Mouse (Mus musculus): ENCODE results near the gene Gm8439.
A peak's percentile ranks its signal among the peaks of the same experiment; 100 is the strongest.

The Gm8439 gene

DNA sequence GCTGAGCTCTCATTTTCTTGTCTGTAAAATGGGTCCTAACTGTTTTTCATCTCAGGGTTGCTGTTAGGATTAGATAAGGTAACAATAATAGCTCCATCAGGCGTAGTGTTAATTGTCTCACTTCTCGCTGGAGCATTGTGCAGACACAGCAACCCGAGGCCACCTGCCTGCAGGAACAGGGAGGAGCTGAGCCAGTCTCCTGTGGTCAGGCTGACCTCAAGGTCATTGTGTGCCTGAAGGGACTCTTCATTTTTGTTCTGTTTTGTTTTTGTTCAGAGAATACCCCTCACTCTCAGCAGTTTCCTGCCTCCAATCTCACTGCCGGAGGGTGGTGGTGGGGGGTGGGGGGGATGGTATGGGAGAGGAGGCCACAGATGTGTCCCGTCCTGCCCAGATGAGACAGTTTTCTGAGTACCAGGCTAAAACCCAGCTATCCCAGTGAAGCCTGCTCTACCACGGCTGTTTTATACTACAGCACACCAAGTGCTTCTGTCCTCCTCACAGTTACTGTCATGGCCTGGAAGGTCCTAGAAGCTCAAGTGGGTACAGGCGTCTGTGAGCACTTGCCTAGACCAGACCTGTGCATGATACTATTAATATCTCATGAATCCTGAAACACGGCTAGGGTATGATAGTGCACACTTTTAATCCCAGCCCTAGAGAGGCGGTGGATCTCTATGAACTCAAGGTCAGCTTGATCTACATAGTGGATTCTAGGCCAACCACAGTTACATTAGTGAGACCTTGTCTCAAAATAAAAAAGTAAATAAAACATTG, 23.9 kb downstream of the Gm8439 start:
- no peak for DNase-seq (ENCODE audit: low spot score in 2 of 2)

DNA sequence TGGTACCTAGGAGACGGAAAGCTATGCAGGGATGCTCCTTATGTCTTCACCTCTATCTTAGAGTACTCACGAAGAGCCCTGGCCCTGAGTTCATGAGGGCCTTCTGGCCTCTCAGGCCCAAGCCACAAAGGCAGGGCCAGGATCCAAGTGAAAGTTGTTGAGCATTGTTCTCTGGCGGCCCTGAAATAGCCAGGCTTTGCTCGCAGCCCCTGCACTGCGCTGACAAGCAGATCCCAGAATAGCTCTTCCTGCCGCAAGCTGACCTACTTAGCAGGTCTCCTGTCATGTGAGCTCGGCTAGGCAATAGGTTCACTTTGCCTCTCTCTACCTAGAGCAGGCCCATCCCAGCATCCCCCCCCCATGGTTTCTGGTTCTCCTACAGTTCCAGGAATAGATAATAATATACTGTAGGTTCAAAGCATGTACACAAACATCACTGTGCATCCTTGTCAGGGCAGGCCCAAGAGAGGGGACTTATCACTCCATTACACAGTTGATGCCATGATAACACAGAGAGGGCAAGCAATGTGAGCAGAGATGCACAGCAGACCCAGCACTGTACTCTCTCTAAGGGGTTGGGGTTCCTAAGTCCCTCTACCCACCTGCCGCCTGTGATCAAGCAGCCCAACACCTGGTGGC, 25.3 kb downstream of the Gm8439 start:
- no peak for DNase-seq (ENCODE audit: low spot score in 2 of 2)

DNA sequence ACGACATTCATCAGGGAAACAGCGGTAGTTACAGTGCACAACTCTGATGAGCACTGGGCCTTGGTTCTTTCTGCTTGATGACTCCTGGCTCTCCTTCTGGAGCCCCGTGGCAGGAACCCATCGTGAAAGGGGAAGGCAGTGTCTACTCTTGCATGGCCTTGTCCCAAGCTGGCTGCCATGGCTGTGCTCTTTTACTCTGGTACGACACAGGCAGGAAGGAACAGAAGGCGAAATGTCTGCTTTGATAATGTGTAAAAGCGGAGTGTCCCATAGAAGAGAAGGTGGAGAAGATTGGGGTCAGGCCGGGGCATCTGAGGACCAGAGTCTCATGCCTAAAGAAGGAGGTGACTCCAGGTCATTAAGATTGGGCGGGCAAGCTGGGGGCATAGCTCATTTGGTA, 26.1 kb downstream of the Gm8439 start:
- no peak for DNase-seq (ENCODE audit: low spot score in 2 of 2)

DNA sequence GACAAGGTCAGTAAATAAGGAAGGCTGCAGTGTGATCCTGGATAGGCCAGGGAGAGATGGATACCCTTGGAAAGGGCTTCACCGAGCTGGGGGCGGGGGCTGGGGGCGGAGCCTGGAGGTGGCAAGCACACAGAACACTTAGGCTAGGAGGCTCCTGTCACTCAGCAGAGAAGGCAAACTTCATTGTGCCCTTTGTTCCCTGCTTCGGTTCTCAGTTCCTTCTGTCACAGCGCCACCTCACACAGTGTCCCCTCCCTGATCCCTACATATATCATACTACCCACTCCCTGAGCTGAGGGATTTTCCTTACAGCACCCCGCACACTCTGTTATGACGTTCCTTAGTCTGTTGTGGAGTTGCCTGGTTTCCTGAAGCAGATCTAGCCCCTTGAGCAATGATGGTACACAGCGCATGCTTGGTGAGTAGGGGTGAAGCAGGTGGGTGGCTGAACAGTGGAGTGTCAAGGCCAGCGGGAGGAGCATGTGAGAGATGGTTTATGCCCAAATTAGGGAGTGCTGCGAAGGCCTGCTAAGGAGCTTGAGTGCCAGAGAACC, 27.1 kb downstream of the Gm8439 start:
- DNase-seq (ENCODE audit: low spot score in 2 of 2), result no peak

DNA sequence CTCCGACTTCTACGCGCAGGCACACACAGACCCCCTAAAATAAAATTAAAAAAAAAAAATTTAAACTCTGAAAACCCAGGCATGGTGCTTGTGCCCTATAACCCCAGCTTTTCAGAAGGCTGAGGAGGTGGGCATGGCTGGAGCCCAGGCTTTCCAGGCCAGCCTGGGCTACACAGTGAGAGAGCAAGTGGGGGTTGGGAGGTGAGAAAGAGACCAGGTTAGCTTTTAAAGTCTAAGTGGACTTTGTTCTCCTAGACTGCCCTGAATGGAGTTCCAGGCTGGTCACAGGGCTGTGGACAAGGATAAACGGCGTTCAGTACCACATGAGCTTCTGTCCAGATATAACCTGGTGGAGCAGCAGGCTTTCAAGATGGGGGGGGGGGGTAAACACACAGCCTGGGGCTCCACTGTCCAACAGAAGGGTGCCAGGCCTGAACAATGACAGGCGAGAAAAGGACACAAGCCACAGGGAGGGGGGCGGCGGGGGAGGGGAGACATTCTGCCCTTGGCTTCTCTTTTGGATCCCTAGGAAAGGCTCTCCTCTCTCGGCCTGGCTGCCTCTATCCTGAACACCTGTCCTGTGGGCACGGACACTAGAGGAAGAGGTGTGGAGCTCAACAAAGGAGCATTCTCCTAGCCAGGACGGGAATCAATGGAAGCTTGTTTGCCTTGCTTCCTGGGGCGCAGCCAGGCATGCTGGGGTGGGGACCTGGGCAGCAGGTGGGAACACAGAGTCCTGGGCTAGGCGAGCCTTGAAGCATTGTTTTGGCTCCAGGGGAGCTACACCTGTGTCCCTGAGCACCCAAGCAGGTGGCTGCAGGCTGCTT, 27.9 kb downstream of the Gm8439 start:
- DNase-seq (ENCODE audit: low spot score in 2 of 2), result no peak

DNA sequence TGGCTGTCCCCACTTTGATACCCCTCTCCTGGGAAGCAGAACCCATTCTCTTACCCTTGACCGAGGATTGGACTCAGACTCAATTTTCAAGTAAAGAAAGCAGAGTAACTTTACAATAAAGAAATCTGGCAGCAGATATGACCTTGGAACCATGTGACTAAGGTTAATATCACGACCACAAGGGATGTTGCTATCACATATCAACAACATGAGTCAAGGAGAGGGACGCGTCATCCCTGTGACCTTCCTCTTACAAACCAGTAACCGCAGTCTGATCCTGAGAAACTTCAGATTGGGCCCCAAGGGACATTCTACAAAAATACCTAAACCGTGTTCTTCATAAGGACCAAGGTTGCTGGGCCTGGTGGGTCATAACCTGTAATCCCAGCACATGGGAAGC, 39.2 kb downstream of the Gm8439 start:
- no peak for DNase-seq (ENCODE audit: low spot score in 2 of 2)

DNA sequence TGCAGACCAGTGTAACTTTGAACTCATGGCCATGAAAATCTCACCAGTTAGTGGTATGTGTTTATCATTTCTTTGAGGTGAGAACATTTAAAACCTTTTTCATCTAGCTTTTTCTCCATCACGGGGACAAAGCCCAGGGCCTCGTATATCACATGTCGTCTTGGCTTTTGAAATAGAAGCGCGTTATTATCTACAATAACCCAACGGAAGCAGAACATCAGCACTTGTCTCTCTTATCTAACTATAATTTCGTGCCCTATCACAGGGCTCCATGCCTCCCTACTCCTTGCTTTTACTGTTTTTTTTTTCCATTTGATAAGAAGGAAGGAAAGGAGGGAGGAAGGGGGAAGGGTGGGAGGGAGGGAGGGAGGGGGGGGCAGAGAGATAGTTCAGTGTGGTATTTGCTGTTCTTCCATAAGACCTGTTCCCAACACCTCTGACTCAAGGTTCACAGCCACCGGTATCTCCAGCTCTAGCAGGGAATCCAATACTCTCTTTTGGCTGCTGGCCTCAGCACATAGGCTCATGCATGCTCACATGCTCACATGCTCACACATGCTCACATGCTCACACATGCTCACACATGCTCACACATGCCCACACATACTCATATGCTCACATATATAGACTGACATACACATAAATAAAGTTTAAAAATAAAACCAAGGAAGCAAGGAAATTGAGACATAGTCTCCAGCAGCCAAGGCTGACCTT, 41.8 kb downstream of the Gm8439 start:
- no peak for DNase-seq (ENCODE audit: low spot score in 2 of 2)

DNA sequence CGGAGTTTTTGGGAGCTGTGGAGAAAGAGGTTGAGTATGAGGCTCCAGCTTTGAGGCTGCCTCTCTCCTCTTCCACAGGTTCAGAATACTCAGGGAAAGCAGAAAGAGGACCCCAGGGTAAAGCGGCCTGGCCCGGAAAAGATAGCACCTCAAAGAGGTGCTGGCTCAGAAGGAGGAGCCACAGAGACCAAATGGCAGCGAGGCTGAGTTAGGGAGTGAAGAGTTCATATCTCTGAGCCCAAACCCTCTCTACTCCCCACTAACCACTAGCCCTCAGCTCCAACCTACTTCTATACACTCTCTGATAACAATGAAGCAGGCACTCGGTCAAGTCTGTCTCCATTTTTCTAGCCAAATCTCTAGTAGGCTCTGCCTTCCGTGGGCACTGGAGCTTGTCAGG, 43.3 kb downstream of the Gm8439 start:
- DNase-seq (ENCODE audit: low spot score in 2 of 2), result no peak

DNA sequence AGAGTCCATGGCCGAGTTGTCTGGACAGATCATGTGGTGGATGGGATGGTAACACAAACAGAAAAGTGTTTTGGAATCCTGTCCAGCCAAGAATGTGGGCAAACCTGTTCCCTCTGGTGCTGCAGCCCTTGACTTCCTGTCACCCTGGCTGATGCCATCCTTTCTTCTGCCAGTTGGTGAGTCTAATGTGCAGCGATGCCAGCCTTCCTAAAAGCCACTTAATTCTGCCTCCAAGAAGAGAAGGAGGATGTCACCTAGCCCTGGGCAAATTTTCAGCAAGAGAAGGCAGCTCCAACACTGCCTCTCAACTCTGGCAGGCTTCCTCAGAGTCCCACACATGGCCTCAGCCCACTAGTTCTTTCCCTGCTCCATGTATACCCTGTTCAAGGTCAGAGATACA, 46.8 kb downstream of the Gm8439 start:
- DNase-seq (ENCODE audit: low spot score in 2 of 2), result no peak

DNA sequence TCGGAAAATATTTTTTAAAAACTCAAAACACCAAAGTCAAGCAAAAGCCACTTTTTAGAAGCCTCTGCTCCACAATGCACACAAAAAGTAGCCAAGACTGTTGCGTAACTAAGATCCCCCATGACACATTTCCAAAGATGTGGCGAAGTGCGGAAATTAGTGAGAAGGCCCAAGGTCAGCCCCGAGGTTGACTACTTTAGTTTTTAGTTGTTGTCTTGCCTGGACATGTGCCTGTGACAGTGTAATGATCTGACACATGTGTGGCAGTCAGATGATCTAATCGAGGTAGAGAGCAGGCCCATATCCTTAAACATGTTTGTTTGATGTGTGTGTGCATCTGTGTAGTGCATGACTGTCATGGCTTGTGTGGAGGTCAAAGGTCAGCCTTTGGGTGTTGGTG, 53.4 kb downstream of the Gm8439 start:
- no peak for DNase-seq (ENCODE audit: low spot score in 2 of 2)

DNA sequence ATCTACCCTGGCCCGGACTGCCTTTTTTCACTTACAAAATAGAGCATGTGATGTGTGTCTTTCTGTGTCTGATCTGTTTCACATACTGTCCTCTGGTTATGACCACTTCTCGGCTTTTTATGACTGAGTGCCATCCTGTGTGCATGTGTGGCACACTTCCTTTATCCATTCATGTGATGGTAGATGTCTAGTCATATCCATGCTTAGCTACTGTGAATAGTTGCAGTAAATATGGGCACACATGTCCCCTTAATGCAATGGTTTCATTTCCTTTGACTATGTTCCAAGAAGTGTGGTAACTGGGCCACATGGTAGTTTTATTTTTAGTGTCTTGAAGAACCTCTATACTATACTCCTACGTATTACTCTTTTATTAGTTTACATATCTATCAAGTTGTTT, 55.4 kb downstream of the Gm8439 start:
- no peak for DNase-seq (ENCODE audit: low spot score in 2 of 2)

DNA sequence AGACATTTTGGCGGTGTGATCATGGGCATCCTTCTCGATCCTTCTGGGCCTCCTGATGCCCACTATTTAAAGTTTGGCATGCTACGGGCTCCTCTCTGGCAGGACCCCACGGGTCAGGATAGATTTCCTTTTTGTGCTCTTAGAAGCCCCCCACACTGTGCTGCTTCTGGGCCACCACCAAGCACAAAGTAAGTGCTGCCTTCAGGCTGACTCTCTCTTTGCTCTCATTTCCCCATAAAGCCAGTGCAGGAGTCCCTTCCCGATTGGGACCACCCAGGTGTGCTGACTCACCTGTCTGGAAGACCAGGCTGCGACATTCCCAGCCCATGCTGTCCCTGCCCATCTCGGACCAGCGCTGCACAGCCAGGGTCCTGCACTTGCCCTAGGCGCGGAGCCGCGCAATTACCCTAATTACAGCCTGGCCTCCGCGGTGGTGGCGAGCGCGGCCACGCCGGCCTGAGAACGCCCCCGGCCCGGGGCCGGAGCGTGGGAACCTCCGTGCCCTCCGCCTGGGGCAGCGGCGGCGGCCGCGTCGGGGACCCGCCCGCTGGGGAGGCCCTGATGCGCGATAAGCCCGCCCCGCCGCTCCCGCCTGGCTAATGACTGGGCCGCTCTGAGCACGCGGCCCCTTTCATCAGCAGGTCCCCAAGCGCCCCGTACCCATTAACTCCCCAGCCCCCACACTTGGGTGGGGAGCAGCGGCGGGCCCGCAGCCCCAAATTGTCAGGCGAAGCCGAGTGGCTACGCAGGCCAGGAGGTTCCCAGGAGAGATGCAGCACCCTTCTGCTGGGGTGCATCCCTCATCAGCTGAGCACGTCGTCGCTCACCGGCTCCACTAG, 61.0 kb downstream of the Gm8439 start:
- peak in 1 of 2 experiments; percentile 12 for DNase-seq (ENCODE audit: low spot score in 2 of 2)

DNA sequence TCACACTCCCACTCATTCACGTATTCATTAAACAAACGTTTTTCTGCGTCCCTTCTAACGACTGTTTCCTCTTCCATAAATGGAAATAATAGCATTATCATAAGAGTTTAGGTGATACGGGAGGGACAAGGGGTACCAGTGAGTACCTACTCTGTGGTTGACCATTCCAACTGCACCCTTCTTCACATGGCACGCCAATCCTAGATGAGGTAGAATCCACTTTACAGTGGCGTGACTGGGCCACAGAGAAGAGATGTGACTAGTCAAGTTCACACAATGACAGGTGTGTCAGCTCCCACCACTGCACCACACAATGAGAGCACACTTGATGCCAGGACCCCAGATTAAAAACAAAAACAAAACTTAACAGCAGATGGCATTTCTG, 61.7 kb downstream of the Gm8439 start:
- no peak for DNase-seq (ENCODE audit: low spot score in 2 of 2)

DNA sequence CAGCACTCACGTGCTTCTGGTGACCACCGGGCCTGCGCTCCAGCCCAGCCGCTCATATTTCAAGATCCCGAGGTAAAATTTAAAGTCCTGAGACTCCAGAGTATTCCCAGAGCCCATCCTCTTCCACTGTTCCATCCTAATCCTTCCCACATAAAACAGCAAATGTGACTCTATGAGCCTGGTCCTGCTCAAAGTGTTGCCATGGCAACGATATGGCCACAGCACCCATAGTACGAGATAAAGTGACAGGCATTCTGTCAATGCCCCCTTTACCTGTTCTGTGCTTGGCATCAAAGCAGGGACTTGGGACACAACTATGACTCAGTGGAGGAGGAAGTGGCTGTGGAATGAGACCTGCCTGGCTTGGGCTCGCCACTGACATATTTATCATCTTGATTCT, 67.4 kb downstream of the Gm8439 start:
- no peak for DNase-seq (ENCODE audit: low spot score in 2 of 2)

All from spleen, postnatal 14 days (tissue).